Mouse (Mus musculus) erythroblast, embryonic 14.5 days (primary cell): ENCODE measurements around the gene Adck2.

ENCODE experiments used
- GATA1 ChIP-seq: IDR thresholded peaks from 2 replicates; pipeline ENCODE4 v1.6.1; 2012; ENCODE audit warnings: low read length, inconsistent platforms, mixed read lengths
- TAL1 ChIP-seq: IDR thresholded peaks from 3 replicates; pipeline ENCODE4 v1.6.1; 2012; ENCODE audit warnings: low read length, inconsistent platforms, mixed read lengths

DNA sequence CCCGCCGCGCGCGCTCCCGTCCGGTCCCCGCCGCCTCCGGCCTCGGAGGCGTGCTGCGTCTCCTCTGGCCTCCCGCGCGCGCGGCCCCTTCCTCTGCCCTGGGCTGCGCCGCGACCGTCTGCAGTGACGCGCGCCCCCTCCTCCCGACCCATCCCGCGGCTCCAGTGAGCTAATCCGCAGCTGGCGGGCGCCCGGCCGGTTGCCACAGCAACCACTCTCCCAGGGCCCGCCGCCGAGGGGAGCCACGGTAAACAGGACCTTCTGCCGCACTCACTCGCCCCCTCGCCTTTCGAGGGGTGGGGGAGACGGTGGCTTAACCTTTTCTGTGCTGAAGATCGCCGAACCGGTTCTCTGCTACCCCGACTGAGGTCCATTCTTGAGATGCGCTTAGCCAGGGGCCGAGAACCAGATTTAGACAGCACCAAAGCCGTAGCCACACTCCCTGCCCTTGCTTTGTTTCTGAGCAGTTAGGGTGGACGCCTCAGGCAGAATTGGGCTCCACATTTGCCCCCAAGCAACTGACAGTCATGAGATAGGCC is 15.9 kb upstream of the Adck2 start, which contains the start of gene Dennd2a:
- no peak for TF ChIP-seq GATA1
- no peak for TF ChIP-seq TAL1
